Mouse (Mus musculus) duodenum, adult 2 months (tissue): ENCODE measurements around the gene Fam104a. TPM values are rescaled to one million over a fixed set of nuclear protein-coding genes. Genes with fewer than 3 reads are reported as not detected.

Experiments
- polyA plus RNA-seq: library from polyadenylated mRNA; depleted of rRNA; stranded (reverse); fragments of >200 nt; gene quantifications from 2 replicates; pipeline ENCODE4 v1.2.3, GENCODE M21; 2012; ENCODE audit warnings: low replicate concordance; rRNA removed

The Fam104a gene
- polyA plus RNA-seq, result 39.0 and 50.2 TPM in 2 replicates

GRCm38 (mm10) chr11:113683957-113684706, at the start of gene Fam104a, which contains the start of gene D11Wsu47e:
Gene Fam104a (minus strand): TSS chr11:113684155.
Gene D11Wsu47e (plus strand): TSS chr11:113684412.

GRCm38 (mm10) chr11:113709731-113710256, 25.8 kb upstream of the Fam104a start, which contains the start of gene Cpsf4l:
Gene Cpsf4l (minus strand): TSS chr11:113710017.

GRCm38 (mm10) chr11:113649353-113650210, 34.4 kb downstream of the Fam104a start, which contains the start of gene Slc39a11:
Gene Slc39a11 (minus strand): TSS chr11:113650079.

GRCm38 (mm10) chr11:113648690-113649352, 35.1 kb downstream of the Fam104a start, which contains the start of gene Cog1:
Gene Cog1 (plus strand): TSS chr11:113649169.

GRCm38 (mm10) chr11:113618672-113619419, 65.1 kb downstream of the Fam104a start, which contains the start of gene Sstr2:
Gene Sstr2 (plus strand): TSS chr11:113619342.

Other genes with a start within 250 kb of the Fam104a start
- gene Sstr2, start 64.8 kb downstream of the Fam104a start, polyA plus RNA-seq, result 0.40 and 1.5 TPM in 2 replicates
- 40.2 and 45.0 TPM in 2 replicates for gene Cog1, start 35.0 kb downstream of the Fam104a start, polyA plus RNA-seq
- 46.2 and 59.4 TPM in 2 replicates for gene Slc39a11, start 34.1 kb downstream of the Fam104a start, polyA plus RNA-seq
- gene D11Wsu47e, start 257 bp upstream of the Fam104a start, polyA plus RNA-seq, result 2.1 and 2.4 TPM in 2 replicates
- not detected in 2 replicates for gene Cpsf4l, start 25.9 kb upstream of the Fam104a start, polyA plus RNA-seq
- 37.4 and 41.7 TPM in 2 replicates for gene Cdc42ep4, start 67.7 kb upstream of the Fam104a start, polyA plus RNA-seq